27 mouse cellular contexts compared by ENCODE assay signal in the genomic region with DNA sequence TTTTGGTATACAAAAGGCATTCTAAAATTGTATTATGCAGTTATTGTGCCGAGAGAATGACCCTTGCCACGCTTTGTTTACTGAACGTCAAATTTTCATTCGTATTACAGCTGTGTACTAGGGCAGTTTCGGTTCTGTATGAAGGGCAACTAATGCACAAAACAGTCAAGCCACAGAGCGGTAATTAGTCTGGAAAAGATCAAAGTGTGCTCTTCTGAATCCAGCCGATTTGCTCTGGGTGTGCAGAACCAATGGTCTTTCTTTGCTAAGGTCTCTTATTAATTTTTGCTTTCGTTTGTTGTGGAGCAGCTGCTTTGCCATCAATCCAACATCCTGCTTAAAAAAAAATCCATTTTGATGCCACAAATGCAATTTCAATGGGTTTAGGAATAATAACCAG.
DNase-seq lines count a peak whose midpoint lies in the region; ATAC-seq and TF ChIP-seq lines count a peak whose summit lies in the region.
"Had no signal": no experiment of that assay in that cellular context is flagged by ENCODE, and none has a peak within 500 bp of the region (broad histone marks: within the 10 kb centered on the region; RNA-seq: fewer than 3 reads in every experiment).

No protein-coding gene starts in this region.

- peak overlapping the region; percentile 25; the same call in 1 of the 2 replicates for H3K4me3 ChIP-seq in layer of hippocampus, adult 2 months
- H3K4me3 ChIP-seq in CH12.LX (replicated peaks in 1 of 3; ENCODE audit: low read depth in 2 of 3, low read length in 2 of 3, poor library complexity in 1 of 3): no peak overlapping the region
- no peak overlapping the region for H3K4me3 ChIP-seq in midbrain, embryonic 16.5 days (ENCODE audit: low read depth, low read length)
- H3K4me3 ChIP-seq: erythroblast, embryonic 14.5 days; forebrain, embryonic 13.5 days; heart, embryonic 13.5 days; hindbrain, embryonic 10.5 days; limb, embryonic 13.5 days; lung, embryonic 15.5 days had no signal

- ATAC-seq in midbrain, embryonic 16.5 days: peak; percentile 64; the same call in 1 of the 2 replicates
- no peak for ATAC-seq in inflammation-experienced regulatory T-cells, adult 6 months
- ATAC-seq: forebrain, embryonic 13.5 days; hindbrain, embryonic 16.5 days; intestine, embryonic 16.5 days had no signal

- peaks cover 3% of the 10 kb centered on the region in 2 experiments; a peak in 3 of 4 replicates for H3K4me1 ChIP-seq in CH12.LX (ENCODE audit: control insufficient read depth in 1 of 2, insufficient read depth in 2 of 2)
- H3K4me1 ChIP-seq in midbrain, embryonic 16.5 days (ENCODE audit: control insufficient read depth, insufficient read depth, low read length): peaks cover 13% of the 10 kb centered on the region
- H3K4me1 ChIP-seq: heart, embryonic 13.5 days; hindbrain, embryonic 10.5 days; lung, embryonic 15.5 days had no signal

- no peak for TF ChIP-seq POLR2A in CH12.LX (IDR thresholded peaks at IDR 0.05; ENCODE audit: low read depth, low read length)

- peak overlapping the region; percentile 60 for H3K4me2 ChIP-seq in CH12.LX (ENCODE audit: insufficient read depth, low read depth, poor library complexity, severe bottlenecking)
- no peak overlapping the region for H3K4me2 ChIP-seq in midbrain, embryonic 16.5 days (ENCODE audit: low read length)
- H3K4me2 ChIP-seq: forebrain, embryonic 13.5 days; heart, embryonic 13.5 days; limb, embryonic 13.5 days; liver, embryonic 11.5 days; lung, embryonic 15.5 days had no signal

- no peaks in the 10 kb centered on the region for H3K36me3 ChIP-seq in CH12.LX (replicated peaks in 1 of 2; ENCODE audit: control insufficient read depth in 1 of 2, insufficient read depth in 1 of 2, low read length in 1 of 2)
- H3K36me3 ChIP-seq in midbrain, embryonic 16.5 days (ENCODE audit: control insufficient read depth, insufficient read depth, low read length): no peaks in the 10 kb centered on the region
- H3K36me3 ChIP-seq: G1E; heart, embryonic 13.5 days; hindbrain, embryonic 10.5 days; limb, embryonic 13.5 days; lung, embryonic 15.5 days had no signal

- H3K9ac ChIP-seq in CH12.LX (ENCODE audit: insufficient read depth, low read depth): no peak overlapping the region
- H3K9ac ChIP-seq in midbrain, embryonic 16.5 days (ENCODE audit: low read depth, low read length): no peak overlapping the region
- H3K9ac ChIP-seq: forebrain, embryonic 13.5 days; heart, embryonic 13.5 days; limb, embryonic 13.5 days; lung, embryonic 15.5 days had no signal

- no peaks in the 10 kb centered on the region for H3K27me3 ChIP-seq in CH12.LX (replicated peaks)
- no peaks in the 10 kb centered on the region for H3K27me3 ChIP-seq in midbrain, embryonic 16.5 days (ENCODE audit: control insufficient read depth, insufficient read depth, low read depth, low read length)
- H3K27me3 ChIP-seq: forebrain, embryonic 13.5 days; heart, embryonic 13.5 days; limb, embryonic 13.5 days; lung, embryonic 15.5 days had no signal

- in situ Hi-C loops in CH12.LX (cut with MboI; ENCODE audit: low pct_ligation_motif_present, low pct_unique_long_range_greater_than_20kb, low sequenced_read_pairs): no loop called here

- no peak for TF ChIP-seq EP300 in CH12.LX (IDR thresholded peaks at IDR 0.05; ENCODE audit: low read length)

- no peaks in the 10 kb centered on the region for H3K79me2 ChIP-seq in CH12.LX (replicated peaks; ENCODE audit: control insufficient read depth, extremely low read depth, insufficient read depth, poor library complexity, severe bottlenecking)

- dilution Hi-C loops in CH12.LX (cut with MboI; ENCODE audit: extremely low pct_ligation_motif_present, extremely low pct_unique_long_range_greater_than_20kb, low sequenced_read_pairs): no loop called here

- 29% methylated on average over 8 of the region's 8 CpGs for WGBS in midbrain, embryonic 16.5 days

- H3K9me3 ChIP-seq in CH12.LX (replicated peaks; ENCODE audit: low read length): no peaks in the 10 kb centered on the region
- no peaks in the 10 kb centered on the region for H3K9me3 ChIP-seq in midbrain, embryonic 16.5 days (replicated peaks; ENCODE audit: control insufficient read depth, low read length, poor library complexity, severe bottlenecking)
- H3K9me3 ChIP-seq: forebrain, embryonic 13.5 days; G1E; heart, embryonic 13.5 days; hindbrain, embryonic 10.5 days; limb, embryonic 13.5 days; lung, embryonic 15.5 days had no signal

- no peak for DNase-seq in layer of hippocampus, adult 2 months (ENCODE audit: low spot score in 2 of 2)
- DNase-seq in layer of hippocampus, adult 9-11 months: no peak
- DNase-seq in A20 (ENCODE audit: low read depth, low spot score) (peak; percentile 48), CH12.LX (ENCODE audit: extremely low read depth) (no peak)
- no peak for DNase-seq in layer of hippocampus, adult 11-12 months (ENCODE audit: low spot score)
- DNase-seq: adrenal gland, postnatal 25 days; cerebellum, adult 18-20 months; cerebellum, postnatal 14 days; heart, postnatal 14 days; kidney, adult 8-10 months; kidney, postnatal 4 days; right cerebral cortex, adult 18-20 months; thymus, postnatal 4 days had no signal

- no peak for TF ChIP-seq CTCF in layer of hippocampus, adult 2 months (conservative IDR thresholded peaks at IDR 0.05)
- TF ChIP-seq CTCF in CH12.LX (conservative IDR thresholded peaks at IDR 0.05 in 1 of 2, IDR thresholded peaks at IDR 0.05 in 1 of 2; ENCODE audit: low read depth in 2 of 2, low read length in 2 of 2): no peak

- no peak overlapping the region for H3K27ac ChIP-seq in layer of hippocampus, adult 2 months
- H3K27ac ChIP-seq in CH12.LX (ENCODE audit: insufficient read depth, low read depth): no peak overlapping the region
- H3K27ac ChIP-seq in midbrain, embryonic 16.5 days (ENCODE audit: low read length): no peak overlapping the region
- H3K27ac ChIP-seq: forebrain, embryonic 13.5 days; heart, embryonic 13.5 days; hindbrain, embryonic 10.5 days; kidney, postnatal 0 days; limb, embryonic 13.5 days; lung, embryonic 15.5 days; stomach, postnatal 0 days had no signal

- no peak for TF ChIP-seq RAD21 in CH12.LX (IDR thresholded peaks at IDR 0.05; ENCODE audit: low read depth, low read length)

TF ChIP-seq in CH12.LX, 34 proteins besides CTCF, POLR2A, EP300 and RAD21:
- no peak for TF ChIP-seq MEF2A (IDR thresholded peaks at IDR 0.05; ENCODE audit: borderline replicate concordance, low read depth, low read length)
- no peak for TF ChIP-seq MAFK (IDR thresholded peaks at IDR 0.05; ENCODE audit: insufficient replicate concordance, low read length)
- TF ChIP-seq SIN3A (IDR thresholded peaks at IDR 0.05; ENCODE audit: low read length): no peak
- TF ChIP-seq USF2 (conservative IDR thresholded peaks at IDR 0.05; ENCODE audit: low read depth, low read length): no peak
- TF ChIP-seq E2F4 (IDR thresholded peaks at IDR 0.05; ENCODE audit: insufficient replicate concordance, low read depth, low read length): no peak
- TF ChIP-seq ELF1 (IDR thresholded peaks at IDR 0.05; ENCODE audit: low read depth, low read length): no peak
- no peak for TF ChIP-seq ZNF384 (IDR thresholded peaks at IDR 0.05; ENCODE audit: low read depth, low read length)
- no peak for TF ChIP-seq SMC3 (IDR thresholded peaks at IDR 0.05; ENCODE audit: low read depth, low read length)
- TF ChIP-seq NELFE (IDR thresholded peaks at IDR 0.05; ENCODE audit: low read depth, low read length): no peak
- no peak for TF ChIP-seq ZC3H11A (IDR thresholded peaks at IDR 0.05; ENCODE audit: low read depth, low read length)
- no peak for TF ChIP-seq NRF1 (IDR thresholded peaks at IDR 0.05; ENCODE audit: low read depth, low read length)
- TF ChIP-seq BHLHE40 (IDR thresholded peaks at IDR 0.05; ENCODE audit: low read depth, low read length): no peak
- no peak for TF ChIP-seq CHD1 (IDR thresholded peaks at IDR 0.05; ENCODE audit: low read depth, low read length)
- TF ChIP-seq IRF4 (IDR thresholded peaks at IDR 0.05; ENCODE audit: low read depth, low read length): no peak
- no peak for TF ChIP-seq TBP (conservative IDR thresholded peaks at IDR 0.05; ENCODE audit: low read depth, low read length)
- TF ChIP-seq ZKSCAN1 (IDR thresholded peaks at IDR 0.05; ENCODE audit: borderline replicate concordance, low read depth, low read length): no peak
- no peak for TF ChIP-seq JUND (conservative IDR thresholded peaks at IDR 0.05; ENCODE audit: low read depth, low read length)
- no peak for TF ChIP-seq USF1 (IDR thresholded peaks at IDR 0.05; ENCODE audit: low read depth, low read length)
